Mouse (Mus musculus) stomach, postnatal 0 days (tissue): Measurements from ENCODE around the gene Hhip.

ENCODE experiments used
- CTCF ChIP-seq: IDR thresholded peaks from 2 replicates; pipeline ENCODE4 v1.5.1; 2016; ENCODE audit warnings: antibody characterized with exemption, low read depth, mild to moderate bottlenecking, moderate library complexity
- EP300 ChIP-seq: optimal IDR thresholded peaks from 2 replicates; pipeline ENCODE3; 2016; ENCODE audit warnings: antibody characterized with exemption

GRCm38 (mm10) chr8:79917211-79917610 lies 140.6 kb downstream of the Hhip start:
- no peak for TF ChIP-seq CTCF
- no peak for TF ChIP-seq EP300
